Comparison of ENCODE assay signal across 18 mouse cellular contexts in genomic region chr11:71498299-71498698, GRCm38 (mm10).
A peak's percentile ranks its signal among the peaks of the same experiment; 100 is the strongest.
DNase-seq lines count a peak whose midpoint lies in the region; ATAC-seq lines count a peak whose summit lies in the region.
"Had no signal": no experiment of that assay in that cellular context is flagged by ENCODE, and none has a peak within 500 bp of the region (broad histone marks: within the 10 kb centered on the region; RNA-seq: fewer than 3 reads in every experiment).

No protein-coding gene starts in this region.

- no peaks in the 10 kb centered on the region for H3K9me3 ChIP-seq in hindbrain, embryonic 15.5 days
- no peaks in the 10 kb centered on the region for H3K9me3 ChIP-seq in midbrain, embryonic 15.5 days
- H3K9me3 ChIP-seq: limb, embryonic 15.5 days; liver, embryonic 15.5 days had no signal

- no peaks in the 10 kb centered on the region for H3K36me3 ChIP-seq in hindbrain, embryonic 15.5 days
- H3K36me3 ChIP-seq in midbrain, embryonic 15.5 days (replicated peaks), result no peaks in the 10 kb centered on the region
- H3K36me3 ChIP-seq: limb, embryonic 15.5 days; liver, embryonic 15.5 days had no signal

- peaks cover 16% of the 10 kb centered on the region for H3K4me1 ChIP-seq in hindbrain, embryonic 15.5 days (replicated peaks)
- H3K4me1 ChIP-seq in midbrain, embryonic 15.5 days, result peaks cover 15% of the 10 kb centered on the region
- H3K4me1 ChIP-seq: limb, embryonic 15.5 days; liver, embryonic 15.5 days had no signal

- WGBS in hindbrain, embryonic 15.5 days, result 42% methylated on average over 3 of the region's 3 CpGs
- 57% methylated on average over 3 of the region's 3 CpGs for WGBS in midbrain, embryonic 15.5 days

- ATAC-seq in hindbrain, embryonic 15.5 days (ENCODE audit: low FRiP score, low read depth), result peak; percentile 30; the same call in 1 of the 2 replicates
- ATAC-seq in midbrain, embryonic 15.5 days (replicated peaks), result no peak
- ATAC-seq in erythroid progenitor cell, adult 5-6 weeks (replicated peaks; ENCODE audit: low FRiP score, poor library complexity, severe bottlenecking), result no peak
- ATAC-seq: inflammation-experienced regulatory T-cells, adult 6 months had no signal

- H3K27ac ChIP-seq in hindbrain, embryonic 15.5 days (replicated peaks), result peak overlapping the region; percentile 6
- H3K27ac ChIP-seq in midbrain, embryonic 15.5 days, result peak overlapping the region; percentile 58
- H3K27ac ChIP-seq: limb, embryonic 15.5 days; liver, embryonic 15.5 days had no signal

- H3K9ac ChIP-seq in hindbrain, embryonic 15.5 days, result no peak overlapping the region
- no peak overlapping the region for H3K9ac ChIP-seq in midbrain, embryonic 15.5 days
- H3K9ac ChIP-seq: limb, embryonic 15.5 days; liver, embryonic 15.5 days had no signal

- no peak overlapping the region for H3K4me2 ChIP-seq in hindbrain, embryonic 15.5 days
- no peak overlapping the region for H3K4me2 ChIP-seq in midbrain, embryonic 15.5 days
- H3K4me2 ChIP-seq: heart, embryonic 11.5 days; limb, embryonic 15.5 days; liver, embryonic 15.5 days had no signal

- no peak overlapping the region for H3K4me3 ChIP-seq in hindbrain, embryonic 15.5 days
- no peak overlapping the region for H3K4me3 ChIP-seq in midbrain, embryonic 15.5 days
- H3K4me3 ChIP-seq: limb, embryonic 15.5 days; liver, embryonic 15.5 days had no signal

- H3K27me3 ChIP-seq in hindbrain, embryonic 15.5 days, result no peaks in the 10 kb centered on the region
- no peaks in the 10 kb centered on the region for H3K27me3 ChIP-seq in midbrain, embryonic 15.5 days (replicated peaks)
- H3K27me3 ChIP-seq: limb, embryonic 15.5 days; liver, embryonic 15.5 days had no signal

- DNase-seq in retina, postnatal 1 day, result peak; percentile 20
- no peak for DNase-seq in retina, embryonic 14.5 days (ENCODE audit: low spot score)
- no peak for DNase-seq in thymus, postnatal 4 days
- no peak for DNase-seq in right cerebral cortex, postnatal 14 days
- DNase-seq: adrenal gland, postnatal 36 days; cerebellum, adult 18-20 months; cerebellum, postnatal 25 days; heart, postnatal 10 days; kidney, adult 8-10 months; kidney, postnatal 14 days; spleen, adult 18-20 months had no signal
